Mouse (Mus musculus): ENCODE data around the gene Diaph3. TPM values are rescaled to one million over a fixed set of nuclear protein-coding genes. Genes with fewer than 3 reads are reported as not detected.

The Diaph3 gene
- polyA plus RNA-seq, 1 experiment from 2014 or later = 22.9 TPM

DNA sequence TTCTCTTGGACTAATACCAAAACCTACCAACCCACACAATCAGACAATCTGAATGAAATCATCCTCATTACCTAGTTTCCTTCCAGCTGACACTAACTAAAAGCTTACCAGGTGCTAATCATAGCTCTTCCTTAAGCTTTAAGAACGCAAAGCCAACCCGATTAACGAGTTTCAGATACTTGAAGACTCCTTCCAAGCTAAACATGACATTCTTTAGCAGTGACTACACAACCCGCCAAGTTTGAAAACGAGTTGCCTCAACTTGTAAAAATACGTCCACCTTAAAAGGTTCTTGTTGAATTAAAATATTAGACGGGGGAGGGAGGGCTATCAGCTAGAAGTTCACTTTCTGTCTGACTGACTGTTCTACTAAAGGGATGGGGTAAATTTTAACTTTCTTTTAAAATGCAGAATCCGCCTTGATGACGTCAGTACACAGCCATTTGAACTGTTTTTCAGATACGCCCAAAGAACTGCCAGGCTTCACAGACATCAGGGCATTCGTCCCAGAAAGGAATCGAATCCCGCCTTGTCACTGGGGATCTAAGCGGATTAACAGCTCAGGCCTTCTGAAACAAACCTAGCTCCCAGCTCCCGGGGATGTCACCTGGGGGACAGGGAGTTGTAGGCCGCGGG is 590 bp downstream of the Diaph3 start:
- no peaks in the 10 kb centered on the region; the same call in 1 of the 2 replicates for H3K4me1 ChIP-seq (replicated peaks; ENCODE audit: control insufficient read depth, insufficient read depth, low read length)
- DNase-seq (ENCODE audit: low spot score) (no peak), ATAC-seq (replicated peaks; ENCODE audit: low FRiP score) (peak; percentile 42)
- no peaks in the 10 kb centered on the region for H3K9me3 ChIP-seq (ENCODE audit: control insufficient read depth, low read length)
- peak overlapping the region; percentile 23; the same call in 1 of the 2 replicates for H3K27ac ChIP-seq (ENCODE audit: low read depth, low read length)
- WGBS = 3% methylated on average over 17 of the region's 17 CpGs
- no peaks in the 10 kb centered on the region for H3K27me3 ChIP-seq (replicated peaks; ENCODE audit: control insufficient read depth, insufficient read depth, low read length)
- peak overlapping the region; percentile 76 for H3K4me2 ChIP-seq
- peak overlapping the region; percentile 84 for H3K4me3 ChIP-seq (ENCODE audit: low read depth, low read length)
- H3K36me3 ChIP-seq (ENCODE audit: control insufficient read depth, insufficient read depth, low read length) = no peaks in the 10 kb centered on the region; the same call in 1 of the 2 replicates
- peak overlapping the region; percentile 89 for H3K9ac ChIP-seq (ENCODE audit: low read depth, low read length)

DNA sequence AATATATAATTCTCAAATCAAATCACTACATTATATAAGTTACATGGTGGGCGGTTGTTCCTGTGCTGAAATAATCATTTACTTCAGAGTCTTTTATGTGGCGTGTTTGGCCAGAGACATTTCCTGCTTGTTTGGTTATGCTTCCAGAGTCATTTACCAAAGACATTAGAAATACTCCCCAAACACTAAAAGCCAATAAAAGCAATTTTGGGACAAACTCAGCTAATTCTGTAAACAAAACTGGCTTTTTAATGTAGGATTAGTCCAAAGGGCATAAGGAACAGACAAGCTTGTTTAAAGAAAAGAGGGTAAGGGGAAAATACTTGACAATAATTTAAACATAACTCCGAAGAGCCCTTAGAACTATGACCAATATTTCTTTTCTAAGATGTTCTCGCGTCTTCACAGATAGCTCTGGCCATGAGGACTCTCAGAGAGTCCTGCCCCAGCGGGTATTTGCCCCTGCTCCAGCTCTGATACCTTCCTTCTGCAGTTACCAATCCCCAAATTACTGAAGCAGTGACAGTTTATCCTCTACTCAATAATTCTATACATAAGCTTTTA is 14.9 kb downstream of the Diaph3 start:
- ATAC-seq (replicated peaks; ENCODE audit: low FRiP score) = no peak
- Histone ChIP-seq H3K4me3 (ENCODE audit: low read depth, low read length) (no peak overlapping the region), H3K9me3 (ENCODE audit: control insufficient read depth, low read length) (no peaks in the 10 kb centered on the region), H3K27ac (ENCODE audit: low read depth, low read length) (no peak overlapping the region), H3K36me3 (ENCODE audit: control insufficient read depth, insufficient read depth, low read length) (no peaks in the 10 kb centered on the region), H3K4me2 (no peak overlapping the region), H3K9ac (ENCODE audit: low read depth, low read length) (no peak overlapping the region), H3K4me1 (replicated peaks; ENCODE audit: control insufficient read depth, insufficient read depth, low read length) (no peaks in the 10 kb centered on the region), H3K27me3 (replicated peaks; ENCODE audit: control insufficient read depth, insufficient read depth, low read length) (no peaks in the 10 kb centered on the region)
- no peak for DNase-seq (ENCODE audit: low spot score)
- 82% methylated on average over 6 of the region's 6 CpGs for WGBS

DNA sequence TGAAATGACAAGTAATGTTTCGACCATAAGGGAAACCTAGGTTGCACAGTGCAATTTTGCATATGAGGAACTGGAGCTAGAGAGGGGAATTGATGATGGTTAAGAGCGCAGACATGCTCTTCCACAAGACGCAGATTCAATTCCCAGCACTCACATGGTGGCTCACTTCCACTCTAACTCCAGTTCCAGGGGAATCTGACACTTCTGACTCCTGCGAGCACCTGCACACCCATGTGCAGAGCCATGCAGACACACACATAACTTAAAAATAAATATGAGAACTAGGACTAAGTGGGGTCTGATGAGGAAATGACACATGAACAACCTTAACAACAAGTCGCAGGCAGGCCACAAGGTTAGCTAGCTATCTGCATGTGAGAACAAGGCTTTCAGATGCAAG is 15.5 kb downstream of the Diaph3 start:
- ATAC-seq (replicated peaks; ENCODE audit: low FRiP score) (no peak), DNase-seq (ENCODE audit: low spot score) (no peak)
- no peak overlapping the region for H3K4me2 ChIP-seq
- H3K36me3 ChIP-seq (ENCODE audit: control insufficient read depth, insufficient read depth, low read length) = no peaks in the 10 kb centered on the region
- no peak overlapping the region for H3K4me3 ChIP-seq (ENCODE audit: low read depth, low read length)
- no peaks in the 10 kb centered on the region for H3K4me1 ChIP-seq (replicated peaks; ENCODE audit: control insufficient read depth, insufficient read depth, low read length)
- H3K27me3 ChIP-seq (replicated peaks; ENCODE audit: control insufficient read depth, insufficient read depth, low read length) = no peaks in the 10 kb centered on the region
- no peak overlapping the region for H3K9ac ChIP-seq (ENCODE audit: low read depth, low read length)
- no peaks in the 10 kb centered on the region for H3K9me3 ChIP-seq (ENCODE audit: control insufficient read depth, low read length)
- H3K27ac ChIP-seq (ENCODE audit: low read depth, low read length) = no peak overlapping the region
- 83% methylated on average over 5 of the region's 5 CpGs for WGBS

DNA sequence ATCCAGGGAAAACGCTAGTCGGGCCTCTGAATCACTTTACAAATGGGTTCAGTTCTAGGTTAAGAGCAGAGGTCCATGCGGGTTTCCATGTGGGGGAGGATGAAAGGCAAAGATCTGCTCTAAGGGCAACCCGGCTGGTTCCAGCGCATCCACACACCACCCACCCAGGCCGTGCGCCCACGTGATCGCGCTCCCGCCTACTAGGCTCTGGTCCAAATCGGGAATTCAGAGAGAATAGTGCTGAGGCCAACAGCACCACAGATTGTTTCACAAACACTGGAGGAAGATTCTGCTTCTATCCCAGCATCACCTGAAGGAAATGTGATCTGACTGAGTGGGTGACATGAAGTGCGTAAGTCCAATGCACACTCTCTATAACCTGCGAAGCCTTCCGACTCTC is 17.9 kb downstream of the Diaph3 start:
- no peak overlapping the region for H3K9ac ChIP-seq (ENCODE audit: low read depth, low read length)
- ATAC-seq (replicated peaks; ENCODE audit: low FRiP score) = no peak
- H3K27ac ChIP-seq (ENCODE audit: low read depth, low read length) = no peak overlapping the region
- no peaks in the 10 kb centered on the region for H3K36me3 ChIP-seq (ENCODE audit: control insufficient read depth, insufficient read depth, low read length)
- H3K4me1 ChIP-seq (replicated peaks; ENCODE audit: control insufficient read depth, insufficient read depth, low read length) = no peaks in the 10 kb centered on the region
- H3K4me2 ChIP-seq = no peak overlapping the region
- 90% methylated on average over 15 of the region's 15 CpGs for WGBS
- no peaks in the 10 kb centered on the region for H3K27me3 ChIP-seq (replicated peaks; ENCODE audit: control insufficient read depth, insufficient read depth, low read length)
- H3K9me3 ChIP-seq (ENCODE audit: control insufficient read depth, low read length) = no peaks in the 10 kb centered on the region
- no peak overlapping the region for H3K4me3 ChIP-seq (ENCODE audit: low read depth, low read length)
- no peak for DNase-seq (ENCODE audit: low spot score)

DNA sequence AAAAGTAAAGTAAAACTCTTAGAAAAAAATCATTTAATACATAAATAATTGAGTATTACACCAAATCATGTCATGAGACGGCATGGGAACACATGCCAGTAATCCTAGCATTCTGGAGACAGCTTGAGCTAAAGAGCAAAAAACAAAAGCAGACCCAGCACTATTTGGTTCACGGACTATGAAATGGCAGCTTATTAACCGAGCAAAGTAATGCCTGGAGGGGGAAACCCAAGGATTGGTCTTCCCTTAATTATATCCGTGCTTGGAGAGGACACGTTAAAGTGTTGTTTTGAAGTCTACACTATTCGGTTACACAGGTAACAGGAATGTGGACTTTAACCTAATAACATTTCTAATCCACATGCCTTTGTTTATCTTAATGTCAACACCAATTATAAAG is 19.2 kb downstream of the Diaph3 start:
- Histone ChIP-seq H3K27ac (ENCODE audit: low read depth, low read length) (no peak overlapping the region), H3K4me1 (replicated peaks; ENCODE audit: control insufficient read depth, insufficient read depth, low read length) (no peaks in the 10 kb centered on the region), H3K36me3 (ENCODE audit: control insufficient read depth, insufficient read depth, low read length) (no peaks in the 10 kb centered on the region), H3K4me3 (ENCODE audit: low read depth, low read length) (no peak overlapping the region), H3K4me2 (no peak overlapping the region), H3K27me3 (replicated peaks; ENCODE audit: control insufficient read depth, insufficient read depth, low read length) (no peaks in the 10 kb centered on the region), H3K9ac (ENCODE audit: low read depth, low read length) (no peak overlapping the region), H3K9me3 (ENCODE audit: control insufficient read depth, low read length) (no peaks in the 10 kb centered on the region)
- ATAC-seq (replicated peaks; ENCODE audit: low FRiP score) (no peak), DNase-seq (ENCODE audit: low spot score) (no peak)
- 83% methylated on average over 6 of the region's 6 CpGs for WGBS

DNA sequence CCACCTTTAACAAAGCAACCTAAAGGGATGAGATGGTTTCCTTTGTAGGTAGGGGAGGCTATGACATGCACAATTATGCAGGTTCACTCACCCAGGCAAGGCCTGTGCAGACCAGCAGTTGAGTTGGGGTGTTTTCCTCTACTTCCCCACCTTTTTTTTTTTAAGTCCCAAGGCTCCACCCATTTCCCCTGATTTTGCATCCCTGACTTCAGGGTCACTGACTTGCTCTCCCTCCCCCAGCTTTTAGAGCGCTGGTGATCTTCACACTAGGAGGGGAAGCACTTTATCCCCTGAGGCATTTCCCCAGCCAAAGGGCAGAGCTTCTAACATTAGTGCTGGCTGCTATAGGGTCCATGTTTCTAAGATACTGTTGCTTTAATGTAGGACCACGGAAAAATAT is 30.4 kb downstream of the Diaph3 start:
- H3K9ac ChIP-seq (ENCODE audit: low read depth, low read length) = no peak overlapping the region
- no peaks in the 10 kb centered on the region for H3K27me3 ChIP-seq (replicated peaks; ENCODE audit: control insufficient read depth, insufficient read depth, low read length)
- ATAC-seq (replicated peaks; ENCODE audit: low FRiP score) = no peak
- no peaks in the 10 kb centered on the region for H3K9me3 ChIP-seq (ENCODE audit: control insufficient read depth, low read length)
- DNase-seq (ENCODE audit: low spot score) = no peak
- 29% methylated on average over 2 of the region's 2 CpGs for WGBS
- H3K27ac ChIP-seq (ENCODE audit: low read depth, low read length) = no peak overlapping the region
- H3K4me2 ChIP-seq = no peak overlapping the region
- H3K4me1 ChIP-seq (replicated peaks; ENCODE audit: control insufficient read depth, insufficient read depth, low read length) = peaks cover 4% of the 10 kb centered on the region; the same call in 1 of the 2 replicates
- H3K4me3 ChIP-seq (ENCODE audit: low read depth, low read length) = no peak overlapping the region
- no peaks in the 10 kb centered on the region for H3K36me3 ChIP-seq (ENCODE audit: control insufficient read depth, insufficient read depth, low read length)

DNA sequence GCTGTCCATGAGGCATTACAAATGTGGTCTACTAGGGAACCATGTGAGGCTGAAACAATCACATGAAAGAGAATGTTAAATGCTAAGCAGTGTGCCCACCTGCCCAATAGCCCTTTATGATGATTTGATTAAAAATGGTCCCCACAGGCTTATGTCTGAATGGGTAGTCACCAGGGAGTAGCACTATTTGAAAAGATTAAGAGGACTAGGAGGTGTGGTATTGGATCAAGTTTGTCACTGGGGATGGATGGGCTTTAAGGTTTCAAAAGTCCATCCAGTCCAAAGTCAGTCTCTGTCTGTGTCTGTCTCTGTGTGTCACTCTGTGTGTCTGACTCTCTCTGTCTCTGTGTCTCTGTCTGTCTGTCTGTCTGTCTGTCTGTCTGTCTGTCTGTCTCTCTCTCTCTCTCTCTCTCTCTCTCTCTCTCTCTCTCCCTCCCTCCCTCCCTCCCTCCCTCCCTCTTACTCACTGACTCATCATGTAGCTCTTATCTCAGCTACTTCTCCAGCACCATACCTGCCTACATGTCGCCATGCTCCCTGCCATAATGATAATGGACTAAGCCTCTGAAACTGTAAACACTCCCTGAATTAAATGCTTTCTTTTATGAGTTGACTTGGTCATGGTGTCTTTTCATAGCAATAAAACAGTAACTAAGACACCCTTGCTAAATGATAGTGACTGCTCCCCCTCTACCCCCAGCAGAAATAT is 41.5 kb downstream of the Diaph3 start:
- no peaks in the 10 kb centered on the region for H3K4me1 ChIP-seq (replicated peaks; ENCODE audit: control insufficient read depth, insufficient read depth, low read length)
- 19% methylated on average over 1 of the region's 1 CpGs for WGBS
- no peak overlapping the region for H3K9ac ChIP-seq (ENCODE audit: low read depth, low read length)
- H3K27me3 ChIP-seq (replicated peaks; ENCODE audit: control insufficient read depth, insufficient read depth, low read length) = no peaks in the 10 kb centered on the region
- H3K4me3 ChIP-seq (ENCODE audit: low read depth, low read length) = no peak overlapping the region
- no peaks in the 10 kb centered on the region for H3K36me3 ChIP-seq (ENCODE audit: control insufficient read depth, insufficient read depth, low read length)
- ATAC-seq (replicated peaks; ENCODE audit: low FRiP score) = peak; percentile 72; the same call in 1 of the 2 replicates
- DNase-seq (ENCODE audit: low spot score) = no peak
- no peak overlapping the region for H3K4me2 ChIP-seq
- no peaks in the 10 kb centered on the region for H3K9me3 ChIP-seq (ENCODE audit: control insufficient read depth, low read length)
- H3K27ac ChIP-seq (ENCODE audit: low read depth, low read length) = no peak overlapping the region

DNA sequence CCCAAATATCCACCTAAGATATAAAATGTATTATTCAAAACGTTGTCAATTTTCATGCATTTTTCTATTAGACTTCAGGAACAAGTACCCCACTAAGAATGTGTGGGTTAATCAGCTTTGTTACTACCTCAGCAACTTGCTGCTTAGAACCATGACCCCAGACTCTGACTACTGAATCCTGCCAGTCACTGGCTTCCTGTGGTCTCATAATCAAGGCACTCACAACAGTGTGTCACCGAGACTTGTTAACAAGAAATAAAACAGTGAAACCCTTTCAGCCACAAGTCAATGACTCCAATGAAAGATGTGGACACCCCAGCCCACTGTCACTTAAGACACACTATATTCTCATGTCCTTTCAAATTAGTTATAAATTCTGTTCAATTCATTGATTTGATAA is 42.9 kb downstream of the Diaph3 start:
- Histone ChIP-seq H3K27ac (ENCODE audit: low read depth, low read length) (no peak overlapping the region), H3K9ac (ENCODE audit: low read depth, low read length) (no peak overlapping the region), H3K27me3 (replicated peaks; ENCODE audit: control insufficient read depth, insufficient read depth, low read length) (no peaks in the 10 kb centered on the region), H3K4me3 (ENCODE audit: low read depth, low read length) (no peak overlapping the region), H3K9me3 (ENCODE audit: control insufficient read depth, low read length) (no peaks in the 10 kb centered on the region), H3K36me3 (ENCODE audit: control insufficient read depth, insufficient read depth, low read length) (no peaks in the 10 kb centered on the region), H3K4me1 (replicated peaks; ENCODE audit: control insufficient read depth, insufficient read depth, low read length) (no peaks in the 10 kb centered on the region), H3K4me2 (no peak overlapping the region)
- DNase-seq (ENCODE audit: low spot score) (no peak), ATAC-seq (replicated peaks; ENCODE audit: low FRiP score) (no peak)
- WGBS = 64% methylated on average over 2 of the region's 2 CpGs

Data from liver, embryonic 11.5 days (tissue).